Mouse (Mus musculus) lung, embryonic 14.5 days (tissue): ENCODE measurements at regions not wholly inside any gene's neighbourhood (a gene's known extent, or its start where the extent isn't known, plus 50 kb on each side); places are given as distances from the start of the nearest gene placed in this dataset.
A peak's percentile ranks its signal among the peaks of the same experiment; 100 is the strongest.

Experiments
- ATAC-seq: fragments of 200-750 bp; cut with Nextera tagmentation; 2 replicates; pipeline ENCODE4 v1.8.0; 2017; ENCODE audit warnings: mild to moderate bottlenecking, moderate TSS enrichment, moderate library complexity; ENCODE audit not compliant: insufficient read depth
- DNase-seq: peaks from one replicate; pipeline ENCODE4 v3.0.0-alpha.2; 2015
- H3K27ac ChIP-seq: fragments of 300-500 bp; sonication (generic); 2 replicates; pipeline ENCODE4 v1.5.1; 2014; ENCODE audit warnings: low read depth, mild to moderate bottlenecking, moderate library complexity
- H3K27me3 ChIP-seq: fragments of 300-500 bp; sonication (generic); 2 replicates; pipeline ENCODE4 v1.6.1; 2014; ENCODE audit warnings: low read length, control low read depth; ENCODE audit not compliant: insufficient read depth
- H3K36me3 ChIP-seq: fragments of 300-500 bp; sonication (generic); 2 replicates; pipeline ENCODE4 v1.6.1; 2014; ENCODE audit warnings: control low read depth; ENCODE audit not compliant: insufficient read depth
- H3K4me1 ChIP-seq: fragments of 300-500 bp; sonication (generic); 2 replicates; pipeline ENCODE4 v1.6.1; 2014; ENCODE audit warnings: antibody characterized with exemption, control low read depth; ENCODE audit not compliant: insufficient read depth
- H3K4me2 ChIP-seq: fragments of 300-500 bp; sonication (generic); 2 replicates; pipeline ENCODE4 v1.6.1; 2014; ENCODE audit warnings: mild to moderate bottlenecking
- H3K4me3 ChIP-seq: fragments of 300-500 bp; sonication (generic); 2 replicates; pipeline ENCODE4 v1.5.1; 2014; ENCODE audit warnings: low read depth, low read length
- H3K9ac ChIP-seq: fragments of 300-500 bp; sonication (generic); 2 replicates; pipeline ENCODE4 v1.6.1; 2014
- H3K9me3 ChIP-seq: fragments of 300-500 bp; sonication (generic); 2 replicates; pipeline ENCODE4 v1.6.1; 2016; ENCODE audit warnings: low read depth, low read length, control low read depth
- CTCF ChIP-seq: IDR thresholded peaks from 2 replicates; pipeline ENCODE4 v1.5.1; 2016; ENCODE audit warnings: antibody characterized with exemption, low read depth
- WGBS: fragments of 180-500 bp; shearing (Covaris S2); extraction: QIAGEN DNeasy Blood & Tissue Kit; methylation state at CpG from one replicate; pipeline ENCODE4 v1.1.7; 2014; 5-methylcytosine and 5-hydroxymethylcytosine counted together

DNA sequence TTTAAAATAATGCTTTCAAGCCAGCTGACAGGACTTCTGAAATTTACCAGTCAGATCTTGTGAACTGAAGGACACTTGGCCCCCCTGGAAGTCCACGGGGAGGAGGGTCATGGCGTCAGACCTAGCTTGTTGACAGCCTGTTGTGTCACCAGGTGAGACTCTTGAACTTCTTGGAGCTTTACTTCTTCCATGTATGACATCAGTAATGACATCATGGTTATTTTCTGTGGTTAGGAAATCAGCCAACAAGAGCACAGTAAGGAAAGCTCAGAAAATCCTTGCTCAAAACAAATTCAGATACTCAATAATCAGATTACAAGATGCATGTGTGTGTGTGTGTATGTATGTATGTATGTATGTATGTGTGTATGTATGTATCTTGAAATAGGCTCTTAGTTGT is 170.7 kb upstream of the Bcl6 start:
- Histone ChIP-seq H3K9ac (no peak overlapping the region), H3K4me3 (no peak overlapping the region), H3K4me1 (no peaks in the 10 kb centered on the region), H3K4me2 (no peak overlapping the region), H3K9me3 (no peaks in the 10 kb centered on the region), H3K27me3 (no peaks in the 10 kb centered on the region), H3K36me3 (no peaks in the 10 kb centered on the region), H3K27ac (no peak overlapping the region)
- TF ChIP-seq CTCF = no peak
- ATAC-seq (no peak), DNase-seq (no peak)
- 66% methylated on average over 2 of the region's 2 CpGs for WGBS

GRCm38 (mm10) chr16:24157753-24158152 is 169.1 kb upstream of the Bcl6 start:
- ATAC-seq = no peak
- WGBS = 97% methylated on average over 2 of the region's 2 CpGs
- no peaks in the 10 kb centered on the region for H3K27me3 ChIP-seq

DNA sequence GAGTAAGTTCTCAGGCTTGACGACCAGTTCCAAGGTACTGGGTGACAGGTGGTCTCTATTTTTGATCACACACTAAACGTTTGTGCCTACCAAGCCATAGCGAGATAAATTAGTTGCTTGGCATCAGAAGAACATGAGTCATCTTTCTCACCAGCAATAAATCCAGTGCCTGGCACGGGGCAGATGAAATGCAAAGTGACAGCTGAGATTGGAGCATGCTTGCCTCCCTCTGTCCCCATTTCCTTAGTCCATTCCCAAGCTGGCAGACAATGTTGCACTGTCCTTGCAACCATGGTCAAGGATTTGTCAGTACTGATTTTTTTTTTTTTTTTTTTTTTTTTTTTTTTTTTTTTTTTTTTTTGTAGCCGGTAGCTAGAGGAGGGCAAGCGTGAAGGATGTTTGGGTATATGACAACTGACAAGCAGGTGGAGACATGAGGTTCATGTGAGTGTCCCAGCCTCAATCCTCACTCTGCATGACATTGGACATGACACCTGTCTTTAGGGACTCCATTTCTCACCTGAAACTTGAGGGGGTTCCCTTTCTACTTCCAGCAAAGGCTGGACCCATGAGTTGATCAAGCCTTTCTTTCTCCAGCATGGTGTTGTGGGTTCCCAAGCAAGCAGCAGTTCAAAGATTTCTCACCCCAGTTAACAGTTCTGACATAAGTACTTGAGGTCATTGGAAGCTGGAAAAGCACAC is 168.2 kb upstream of the Bcl6 start:
- no peak overlapping the region for H3K4me2 ChIP-seq
- no peak for TF ChIP-seq CTCF
- no peak overlapping the region for H3K9ac ChIP-seq
- H3K4me1 ChIP-seq = no peaks in the 10 kb centered on the region
- no peaks in the 10 kb centered on the region for H3K27me3 ChIP-seq
- ATAC-seq (no peak), DNase-seq (no peak)
- no peak overlapping the region for H3K27ac ChIP-seq
- 68% methylated on average over 6 of the region's 6 CpGs for WGBS
- no peaks in the 10 kb centered on the region for H3K36me3 ChIP-seq
- no peak overlapping the region for H3K4me3 ChIP-seq
- H3K9me3 ChIP-seq = no peaks in the 10 kb centered on the region

More at GRCm38 (mm10) chr16:24157753-24158152, 169.1 kb upstream of the Bcl6 start:
- no peaks in the 10 kb centered on the region for H3K9me3 ChIP-seq
- no peak for DNase-seq
- H3K36me3 ChIP-seq = no peaks in the 10 kb centered on the region
- no peak overlapping the region for H3K27ac ChIP-seq
- no peaks in the 10 kb centered on the region for H3K4me1 ChIP-seq
- H3K4me3 ChIP-seq = no peak overlapping the region
- TF ChIP-seq CTCF = no peak
- no peak overlapping the region for H3K9ac ChIP-seq
- H3K4me2 ChIP-seq = no peak overlapping the region

- Histone ChIP-seq H3K9ac (no peak overlapping the region), H3K36me3 (no peaks in the 10 kb centered on the region), H3K27ac (no peak overlapping the region), H3K4me1 (no peaks in the 10 kb centered on the region), H3K9me3 (no peaks in the 10 kb centered on the region), H3K4me2 (no peak overlapping the region), H3K27me3 (no peaks in the 10 kb centered on the region), H3K4me3 (no peak overlapping the region)
- DNase-seq (no peak), ATAC-seq (no peak)
- TF ChIP-seq CTCF = no peak
- WGBS = 40% methylated on average over 4 of the region's 4 CpGs
Observed at GRCm38 (mm10) chr16:24154816-24155357, 166.2 kb upstream of the Bcl6 start.

DNA sequence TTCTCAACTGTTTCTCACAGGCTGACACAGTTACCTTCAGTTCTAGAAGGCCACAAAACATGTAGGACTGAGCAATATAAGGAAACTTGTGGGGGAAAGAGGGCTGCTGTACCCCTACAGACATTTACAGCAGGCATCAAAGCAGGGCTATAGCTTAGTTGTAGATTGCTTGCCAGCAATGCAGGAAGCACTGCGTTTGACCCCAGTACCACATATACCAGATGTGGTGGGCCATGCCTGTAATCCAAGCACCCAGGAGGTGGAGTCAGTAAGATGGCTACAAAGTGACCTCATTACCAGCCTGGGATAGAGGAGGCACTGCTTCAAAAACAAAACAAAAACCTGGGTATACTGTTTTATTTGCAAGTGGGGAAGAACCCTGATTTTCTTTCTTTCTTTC is 165.3 kb upstream of the Bcl6 start:
- Histone ChIP-seq H3K4me2 (no peak overlapping the region), H3K27ac (no peak overlapping the region), H3K9ac (no peak overlapping the region), H3K4me1 (no peaks in the 10 kb centered on the region), H3K36me3 (no peaks in the 10 kb centered on the region), H3K4me3 (no peak overlapping the region), H3K27me3 (no peaks in the 10 kb centered on the region), H3K9me3 (no peaks in the 10 kb centered on the region)
- no peak for ATAC-seq
- DNase-seq = peak; percentile 16
- 24% methylated on average over 1 of the region's 1 CpGs for WGBS
- no peak for TF ChIP-seq CTCF

DNA sequence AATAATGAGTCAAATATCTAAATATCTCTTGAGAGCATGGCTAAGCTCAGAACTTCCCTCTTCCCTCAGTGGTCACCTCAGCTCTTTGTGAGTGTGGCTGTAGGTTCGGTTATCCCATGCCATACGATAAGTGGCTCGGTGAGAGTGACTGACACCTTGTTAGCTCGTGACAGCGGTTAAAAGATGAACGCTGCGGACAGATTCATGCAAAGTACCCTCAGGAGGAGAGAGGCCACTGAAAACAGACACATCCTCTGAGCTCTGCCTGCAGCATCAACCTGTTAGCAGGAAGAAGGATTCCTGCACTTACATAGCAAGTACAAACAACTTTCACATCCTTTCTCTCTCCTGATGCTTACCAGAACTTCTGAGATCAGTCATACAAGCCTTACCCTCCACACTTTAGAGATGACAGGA is 163.2 kb upstream of the Bcl6 start:
- DNase-seq (no peak), ATAC-seq (no peak)
- no peaks in the 10 kb centered on the region for H3K36me3 ChIP-seq
- WGBS = 27% methylated on average over 7 of the region's 7 CpGs
- no peak overlapping the region for H3K4me2 ChIP-seq
- no peak overlapping the region for H3K4me3 ChIP-seq
- H3K9me3 ChIP-seq = no peaks in the 10 kb centered on the region
- TF ChIP-seq CTCF = no peak
- H3K27ac ChIP-seq = no peak overlapping the region
- no peak overlapping the region for H3K9ac ChIP-seq
- H3K27me3 ChIP-seq = no peaks in the 10 kb centered on the region
- no peaks in the 10 kb centered on the region for H3K4me1 ChIP-seq

GRCm38 (mm10) chr16:24151178-24151725 is 162.6 kb upstream of the Bcl6 start:
- DNase-seq (peak; percentile 12), ATAC-seq (peak; percentile 49; the same call in 1 of the 2 replicates)
- H3K9ac ChIP-seq = no peak overlapping the region
- no peak for TF ChIP-seq CTCF
- 21% methylated on average over 7 of the region's 7 CpGs for WGBS
- no peaks in the 10 kb centered on the region for H3K27me3 ChIP-seq
- H3K4me3 ChIP-seq = no peak overlapping the region
- H3K4me2 ChIP-seq = no peak overlapping the region
- no peak overlapping the region for H3K27ac ChIP-seq
- no peaks in the 10 kb centered on the region for H3K36me3 ChIP-seq
- no peaks in the 10 kb centered on the region for H3K4me1 ChIP-seq
- H3K9me3 ChIP-seq = no peaks in the 10 kb centered on the region
